Mouse (Mus musculus) frontal cortex, postnatal 25 days (tissue): ENCODE data around the gene Capzb.
A peak's percentile ranks its signal among the peaks of the same experiment; 100 is the strongest.

Source experiments
- DNase-seq, 2 experiments: peaks; one replicate each; pipeline ENCODE4 v3.0.0; 2022; ENCODE audit warnings: low spot score in 2 of 2

Capzb gene

DNA sequence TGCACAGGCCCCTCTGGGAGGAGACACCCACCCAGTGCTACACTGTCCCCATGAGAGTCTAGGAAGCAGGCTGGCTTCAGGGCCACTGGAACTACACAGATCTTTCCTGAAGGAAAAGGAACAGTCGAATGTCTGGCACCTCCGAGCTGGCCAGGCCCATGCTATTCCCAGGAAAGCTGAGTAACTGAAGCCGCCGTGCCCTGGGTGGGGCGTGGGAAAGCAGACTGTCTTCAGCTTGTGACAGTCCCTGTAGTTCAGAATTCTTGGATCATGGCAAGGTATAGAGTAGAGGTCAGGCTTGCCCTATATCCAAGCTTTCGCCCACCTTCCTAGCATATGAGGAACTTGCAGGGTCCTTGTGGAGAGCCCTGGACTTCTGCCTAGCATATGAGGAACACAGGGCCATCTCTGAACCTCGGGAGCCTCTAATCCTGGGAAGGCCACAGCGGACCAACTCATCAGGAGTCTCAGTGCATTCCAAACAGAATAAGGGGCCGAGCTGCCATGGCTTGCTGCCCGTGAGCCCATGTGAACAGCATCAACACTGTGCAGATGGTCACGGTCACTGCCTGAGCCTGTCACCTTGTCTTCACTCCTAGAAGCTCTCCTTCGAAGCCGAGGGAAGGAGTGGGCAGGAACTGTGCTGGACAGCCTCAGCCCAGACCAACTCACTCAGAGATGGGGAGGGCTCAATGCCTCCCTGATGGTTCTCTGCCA, 73.2 kb downstream of the Capzb start:
- no peak for DNase-seq

DNA sequence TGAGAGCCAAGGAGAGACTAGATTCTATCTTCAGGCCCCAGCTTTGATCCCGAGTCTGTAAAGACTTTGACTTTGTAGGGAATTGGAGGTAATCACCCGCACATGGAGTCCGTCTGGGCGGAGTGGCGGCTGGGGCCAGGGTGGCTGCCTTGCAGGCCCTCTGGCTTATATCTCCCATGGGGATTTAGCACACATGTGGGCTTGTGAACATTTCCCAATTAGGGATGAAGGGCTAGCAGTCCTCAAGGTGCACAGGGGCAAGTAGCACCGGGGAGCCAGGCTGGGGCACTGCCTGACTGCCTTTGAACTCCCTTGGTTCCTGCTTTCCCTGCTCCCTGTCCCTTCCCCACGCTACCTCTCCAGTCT, 73.8 kb downstream of the Capzb start:
- DNase-seq: no peak

DNA sequence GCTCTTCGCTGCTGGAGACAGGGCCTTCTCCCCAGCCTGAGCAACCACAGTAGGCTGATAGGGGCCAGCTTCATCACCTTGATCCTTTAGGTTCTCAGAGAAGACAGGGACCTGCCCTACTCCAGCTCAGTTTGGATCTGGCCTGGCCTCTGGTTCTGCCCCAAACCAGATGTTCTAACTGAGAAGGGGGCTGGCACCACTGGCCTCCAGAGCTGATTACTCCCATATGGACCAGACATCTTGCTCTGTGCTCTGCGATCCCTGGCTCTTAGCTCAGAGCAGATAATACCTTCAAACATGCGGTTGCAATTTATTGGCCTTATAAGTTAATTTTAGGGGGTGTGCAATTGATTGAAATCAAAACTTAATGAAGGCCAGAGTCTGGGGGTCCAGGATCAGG, 74.6 kb downstream of the Capzb start:
- DNase-seq: no peak

DNA sequence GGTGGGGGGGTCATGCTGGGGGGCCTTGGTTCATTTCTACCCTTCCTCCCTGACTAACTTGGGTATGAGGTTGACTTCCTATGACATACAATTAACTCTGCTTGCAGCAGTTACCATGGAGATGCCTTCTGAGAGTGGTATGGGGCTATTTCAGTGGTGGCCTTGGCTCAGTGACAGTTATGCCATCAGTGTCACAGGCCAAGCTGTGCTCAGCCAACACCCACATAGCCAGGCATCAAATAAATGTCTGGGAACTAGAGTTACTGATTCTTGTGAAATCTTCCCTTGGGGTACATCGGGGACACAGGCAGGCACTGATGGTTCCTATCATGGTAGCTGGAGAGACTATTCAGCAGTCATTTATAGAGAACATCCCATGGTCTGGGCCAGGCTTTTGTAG, 75.5 kb downstream of the Capzb start:
- DNase-seq: no peak

DNA sequence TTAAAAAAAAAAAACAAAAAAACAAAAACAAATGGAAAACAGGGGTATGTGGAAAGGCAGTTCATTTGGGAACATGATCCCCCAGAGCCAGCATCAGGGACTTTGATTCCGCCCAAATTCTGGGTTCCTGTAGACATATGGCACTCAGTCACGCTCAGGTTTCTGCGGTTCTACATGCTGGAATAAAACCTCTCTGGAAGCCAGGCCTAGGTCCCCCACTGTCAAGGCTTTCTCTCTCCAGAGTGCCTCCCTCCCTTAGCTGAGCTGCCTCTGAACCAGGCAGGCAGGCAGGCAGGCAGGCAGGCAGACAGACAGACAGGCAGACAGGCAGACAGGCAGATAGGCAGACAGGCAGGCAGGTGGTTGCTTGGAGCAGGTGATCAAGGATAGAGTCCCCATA, 77.5 kb downstream of the Capzb start:
- DNase-seq: no peak

DNA sequence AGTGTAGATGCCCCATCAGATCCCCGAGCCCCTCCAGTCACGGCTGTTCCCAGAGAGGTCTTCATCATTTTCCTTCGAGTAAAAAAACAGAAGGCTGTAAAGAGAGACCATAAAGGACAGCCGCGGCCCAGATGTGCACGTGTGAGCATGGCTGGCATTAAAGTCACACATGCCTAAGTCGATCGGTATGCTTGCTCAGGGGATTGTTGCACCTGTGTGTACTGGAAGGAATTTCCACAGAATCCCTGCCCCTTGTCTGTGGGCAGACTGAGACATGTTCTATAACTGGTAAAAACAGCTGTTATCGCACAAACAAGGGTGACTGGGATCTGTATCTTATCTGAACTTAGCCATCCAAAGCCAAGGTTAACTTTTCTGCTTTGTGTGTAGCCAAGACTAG, 78.9 kb downstream of the Capzb start:
- DNase-seq: no peak

DNA sequence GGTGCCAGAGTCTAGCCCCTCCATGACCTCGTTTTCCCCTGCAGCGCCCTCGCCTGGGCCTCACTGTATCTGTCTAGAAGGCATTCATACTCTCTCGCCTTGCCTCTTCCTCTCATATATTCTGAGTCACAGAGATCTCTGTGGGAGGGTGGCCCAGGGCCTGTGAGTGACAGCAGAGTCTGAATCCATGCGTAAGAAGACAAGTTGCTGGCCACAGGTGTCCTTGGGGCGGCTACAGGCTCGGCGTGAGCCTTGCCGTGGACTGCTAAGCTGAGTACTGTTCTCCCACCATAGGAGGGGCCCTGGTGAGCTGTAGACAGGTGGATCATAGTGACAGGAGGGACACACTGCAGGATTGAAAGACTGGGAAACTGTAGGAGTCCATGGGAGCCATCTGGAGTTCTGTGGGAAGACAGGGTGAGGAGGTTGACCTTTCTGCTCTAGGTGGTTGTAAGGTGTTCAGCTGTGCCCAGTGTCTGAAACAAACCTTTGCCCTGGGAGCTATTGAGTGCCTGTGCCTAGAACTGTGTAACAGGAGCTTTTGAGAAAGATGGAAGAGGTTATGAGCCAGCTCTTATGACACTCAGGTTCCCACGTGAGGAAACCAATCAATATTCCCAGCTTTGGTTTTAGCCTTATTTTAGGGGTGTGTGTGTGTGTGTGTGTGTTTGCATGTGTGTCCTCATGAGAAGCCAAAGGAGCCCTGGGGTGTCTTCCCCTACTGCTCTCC, 80.4 kb downstream of the Capzb start:
- DNase-seq: no peak

DNA sequence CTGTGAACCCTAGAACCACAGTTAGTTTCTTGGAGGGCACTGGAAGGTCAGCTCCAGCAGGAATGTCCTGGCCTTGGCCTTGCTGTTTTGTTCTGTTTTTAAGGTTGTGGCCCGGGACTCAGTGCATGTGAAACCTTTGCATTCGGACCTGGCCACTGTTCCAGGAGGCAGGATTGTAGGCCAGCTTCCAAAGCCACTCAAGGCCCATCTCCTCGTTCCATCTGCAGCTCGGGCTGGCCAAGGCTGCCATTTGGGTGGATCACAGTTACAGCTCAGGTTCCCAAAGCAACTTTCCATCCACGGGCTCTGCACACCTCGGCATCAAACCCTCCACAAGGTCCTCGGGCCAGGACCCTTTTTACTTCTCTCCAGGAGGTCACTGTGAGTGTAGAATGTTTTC, 81.9 kb downstream of the Capzb start:
- no peak for DNase-seq

DNA sequence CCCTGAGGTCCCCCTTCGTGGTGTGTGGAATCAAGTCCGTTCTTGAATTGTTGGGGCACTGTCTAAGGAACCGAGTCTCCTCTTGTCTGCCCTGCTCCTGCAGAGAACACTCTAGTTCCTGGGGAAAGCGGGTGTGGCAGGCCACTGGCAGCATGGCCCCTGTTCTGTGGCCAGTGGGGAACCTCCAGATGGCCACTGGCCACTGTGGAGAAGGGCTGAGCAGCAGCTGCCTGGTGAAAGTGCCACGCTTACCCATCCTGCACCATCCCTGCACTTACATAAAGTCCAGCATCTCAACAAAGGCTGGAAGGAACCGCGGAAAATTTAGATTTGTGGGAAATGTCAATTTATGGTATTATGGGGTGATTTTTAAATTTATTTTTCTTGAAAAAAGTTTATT, 83.7 kb downstream of the Capzb start:
- DNase-seq: no peak

DNA sequence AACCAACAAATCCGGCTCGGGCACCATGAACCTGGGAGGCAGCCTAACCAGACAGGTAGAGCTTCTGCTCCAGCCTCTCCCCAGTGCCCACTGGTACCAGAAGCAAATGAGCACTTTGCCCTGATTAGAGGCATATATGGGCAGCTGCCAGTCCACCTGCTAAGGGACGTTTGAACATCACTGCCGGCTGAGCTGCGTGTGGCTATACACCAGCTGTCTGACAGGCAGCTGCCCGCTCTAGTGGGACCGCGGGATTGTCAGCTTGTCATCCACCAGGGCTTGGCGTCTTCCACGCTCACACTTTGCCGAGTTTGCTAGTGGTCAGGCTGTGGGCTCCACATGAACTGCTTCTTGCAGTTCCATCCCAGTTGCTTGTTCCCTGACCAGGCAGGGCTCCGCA, 87.8 kb downstream of the Capzb start:
- DNase-seq: no peak

DNA sequence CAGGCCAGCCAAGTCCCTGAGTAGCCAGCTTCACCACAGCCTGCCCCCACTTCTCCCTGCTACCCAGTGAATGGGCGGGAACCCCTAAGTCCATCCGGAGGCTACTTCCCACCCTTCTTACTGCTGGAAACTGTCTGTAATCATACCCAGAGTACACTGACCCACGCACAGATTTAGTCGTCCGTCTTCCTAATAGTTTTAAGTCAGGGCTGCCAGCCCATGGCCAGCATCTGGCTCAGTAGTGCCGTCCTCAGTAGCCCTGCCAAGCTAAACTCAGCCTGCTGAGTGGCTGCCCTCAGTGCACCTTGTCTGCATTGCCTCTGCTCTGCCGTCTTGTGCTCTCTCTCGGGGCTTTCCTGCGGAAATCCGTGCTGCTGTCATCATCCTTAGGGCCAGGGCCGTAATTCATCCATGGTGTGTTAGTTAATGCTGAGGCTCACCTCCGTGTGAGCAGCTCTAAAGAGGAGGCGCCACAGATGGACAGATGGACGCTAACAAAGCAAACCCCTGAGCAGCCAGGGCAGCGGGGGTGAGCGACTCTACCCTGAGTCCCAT, 89.2 kb downstream of the Capzb start:
- no peak for DNase-seq

DNA sequence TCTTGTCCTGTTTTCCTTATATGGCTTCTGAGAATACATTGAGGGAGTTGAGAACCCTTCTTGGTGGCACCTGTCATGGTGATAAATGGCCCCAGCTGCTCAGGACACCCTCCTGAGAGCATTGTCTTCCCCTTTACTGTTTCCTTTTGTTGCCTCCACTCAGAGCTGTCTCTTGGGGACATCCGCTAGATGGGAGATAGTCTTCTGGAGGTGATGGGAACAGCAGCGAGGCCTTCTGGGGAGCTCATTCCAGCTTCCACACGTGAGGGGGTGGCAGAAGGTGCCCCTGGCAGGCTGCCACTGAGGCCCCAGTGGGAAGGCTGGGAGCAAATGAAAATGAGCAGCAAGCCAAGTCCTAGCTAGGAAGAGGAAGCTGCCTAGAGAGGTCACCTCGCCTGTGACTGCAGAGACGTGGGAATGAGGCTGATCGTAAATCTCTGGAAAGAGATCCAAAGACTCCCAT, 90.3 kb downstream of the Capzb start:
- DNase-seq: no peak

DNA sequence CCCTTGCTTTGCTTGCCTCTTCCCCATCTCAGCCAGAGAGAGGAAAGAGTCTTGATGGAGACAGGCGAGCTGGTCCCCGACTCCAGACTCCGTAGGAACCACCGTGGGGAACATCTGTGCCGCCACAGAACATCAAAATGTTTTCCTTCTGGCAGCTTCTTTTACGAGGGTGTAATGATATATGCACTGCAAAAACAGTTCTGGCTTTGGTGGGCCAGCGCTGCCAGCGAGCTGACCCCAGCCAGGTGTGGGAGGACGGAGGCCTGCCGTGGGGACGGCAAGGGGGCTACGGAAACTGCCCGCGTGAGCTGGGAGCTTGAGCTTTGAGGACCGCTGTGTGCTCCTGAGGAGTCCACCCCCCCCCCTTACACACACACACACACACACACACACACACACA, 92.2 kb downstream of the Capzb start:
- no peak for DNase-seq

DNA sequence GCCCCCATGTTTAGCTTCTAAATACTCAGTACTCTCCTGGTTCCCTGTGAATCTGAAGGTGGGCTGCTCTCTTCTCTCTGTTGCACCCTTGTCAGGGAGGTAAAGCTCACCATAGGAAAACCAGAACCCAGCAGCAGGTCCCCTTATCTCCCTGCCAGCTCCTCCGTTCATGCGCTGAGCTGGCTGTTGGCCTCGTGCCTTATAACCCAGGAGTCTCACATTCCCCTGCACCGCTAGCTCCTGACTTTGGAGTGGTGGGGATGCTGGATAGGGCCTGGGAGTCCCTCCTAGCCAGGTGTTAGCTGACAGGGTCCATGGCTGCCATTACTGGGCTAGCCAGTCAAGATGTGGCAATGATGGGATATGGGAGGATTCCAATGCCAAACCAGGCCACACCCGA, 93.5 kb downstream of the Capzb start:
- DNase-seq: no peak

DNA sequence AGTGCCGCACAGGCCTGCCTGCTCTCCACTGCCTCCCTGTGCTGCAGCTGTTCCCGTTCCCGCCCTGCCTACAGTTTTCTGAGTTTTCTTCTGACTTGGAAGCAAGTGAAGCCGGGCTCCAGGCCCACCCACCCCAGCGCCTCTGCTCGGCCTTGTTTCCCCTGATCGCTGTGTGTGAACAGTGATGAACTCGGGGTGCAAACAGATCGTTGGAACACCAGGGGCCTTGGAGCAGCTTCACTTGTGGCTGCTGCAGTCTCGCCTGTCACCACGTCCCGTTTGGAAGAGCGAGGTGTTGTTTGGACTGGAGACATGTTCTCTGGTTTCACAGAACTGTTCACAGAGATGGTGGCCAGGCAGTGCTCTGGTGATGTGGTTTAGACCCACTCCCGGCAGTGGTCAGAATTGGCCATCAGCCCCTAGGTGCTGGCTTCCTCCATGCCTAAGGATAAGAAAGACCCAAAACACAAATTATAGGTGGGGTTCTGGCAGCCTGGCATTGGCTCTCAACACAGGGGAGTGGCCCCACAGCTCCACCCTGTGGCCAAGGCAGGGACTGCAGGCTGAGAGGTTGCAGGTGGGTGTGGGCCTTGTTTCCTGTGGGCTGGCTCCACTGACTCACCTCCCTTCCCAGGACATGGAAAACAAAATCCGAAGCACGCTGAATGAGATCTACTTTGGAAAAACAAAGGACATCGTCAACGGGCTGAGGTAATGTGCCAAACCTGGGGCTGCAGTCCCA, 94.6 kb downstream of the Capzb start:
- DNase-seq: peak; percentile 86 to 88

DNA sequence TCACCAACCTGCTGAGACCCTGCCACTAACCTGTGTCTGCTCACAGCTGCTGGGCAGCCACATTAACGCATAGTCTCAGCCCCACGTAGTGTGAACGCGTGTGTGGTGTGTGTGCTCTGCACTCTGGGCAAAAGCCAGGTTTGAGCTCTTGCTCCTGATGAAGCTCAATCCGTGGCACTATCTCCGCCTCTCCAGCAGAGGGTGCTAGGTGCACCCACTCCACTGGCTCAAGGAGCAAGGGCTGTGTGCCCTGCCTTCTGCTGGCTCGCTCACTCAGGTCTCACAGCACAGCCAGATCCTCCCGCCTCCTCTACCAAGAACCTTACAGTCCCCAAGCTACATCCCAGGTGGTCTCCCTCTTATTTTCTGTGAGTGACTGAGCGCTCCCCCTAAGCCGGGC, 96.3 kb downstream of the Capzb start:
- peak in 1 of 2 experiments; percentile 46 for DNase-seq

DNA sequence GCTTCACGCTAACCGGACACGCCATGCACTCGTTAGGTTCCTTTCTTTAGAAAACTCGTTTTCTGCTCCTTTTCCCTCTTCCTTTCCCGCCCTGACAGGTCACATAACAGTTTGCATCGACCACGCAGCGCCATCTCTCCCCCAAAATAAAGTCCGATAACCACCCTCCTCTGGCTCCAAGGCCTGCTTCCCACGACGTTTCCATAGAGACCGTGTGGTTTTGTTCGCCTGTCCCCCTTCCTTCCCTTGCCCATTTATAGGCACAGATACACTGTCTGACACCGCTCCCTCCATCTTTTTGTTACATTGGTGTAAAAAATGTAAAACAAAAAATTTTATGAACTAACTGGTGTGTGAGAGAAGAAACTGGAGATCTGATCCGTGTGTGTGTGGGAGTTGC, 98.4 kb downstream of the Capzb start:
- DNase-seq: no peak

DNA sequence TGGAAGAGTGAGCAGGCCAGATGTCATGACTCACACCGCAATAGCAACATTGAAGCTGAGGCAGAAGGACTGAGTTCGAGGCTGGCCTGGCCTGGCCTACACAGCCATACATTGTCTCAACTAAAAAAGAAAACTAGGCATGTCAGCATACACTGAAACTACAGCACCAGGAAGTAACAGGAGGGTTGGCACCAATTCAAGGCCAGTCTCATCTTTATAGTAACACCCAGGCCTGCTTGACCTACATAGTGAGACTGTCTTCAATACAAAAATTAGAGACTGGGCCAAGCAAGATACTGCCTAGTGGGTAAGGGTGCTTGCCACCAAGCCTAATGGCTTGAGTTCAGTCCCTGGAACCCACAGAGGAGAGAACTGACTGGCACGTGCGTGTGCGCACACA, 99.3 kb downstream of the Capzb start:
- DNase-seq: no peak

DNA sequence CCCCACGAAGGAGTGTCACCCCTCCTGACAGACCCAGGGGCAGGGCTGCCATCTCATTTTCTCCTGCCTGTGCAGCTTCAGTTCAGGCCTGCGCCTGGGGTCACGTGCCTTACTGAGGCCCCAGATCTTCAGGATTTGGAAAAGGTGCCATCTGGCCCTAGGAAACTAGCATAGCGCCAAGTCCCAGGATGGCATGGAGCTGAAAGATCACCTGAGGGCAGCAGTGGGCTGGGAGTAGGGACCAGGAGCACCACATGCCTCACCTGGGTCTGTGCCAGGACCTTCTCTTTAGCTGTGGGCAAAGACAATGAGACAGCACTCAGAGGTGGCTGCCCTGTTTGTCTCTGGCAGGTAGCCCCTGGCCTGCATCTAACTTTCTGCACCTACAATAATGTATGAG, 104.9 kb downstream of the Capzb start:
- DNase-seq: no peak

DNA sequence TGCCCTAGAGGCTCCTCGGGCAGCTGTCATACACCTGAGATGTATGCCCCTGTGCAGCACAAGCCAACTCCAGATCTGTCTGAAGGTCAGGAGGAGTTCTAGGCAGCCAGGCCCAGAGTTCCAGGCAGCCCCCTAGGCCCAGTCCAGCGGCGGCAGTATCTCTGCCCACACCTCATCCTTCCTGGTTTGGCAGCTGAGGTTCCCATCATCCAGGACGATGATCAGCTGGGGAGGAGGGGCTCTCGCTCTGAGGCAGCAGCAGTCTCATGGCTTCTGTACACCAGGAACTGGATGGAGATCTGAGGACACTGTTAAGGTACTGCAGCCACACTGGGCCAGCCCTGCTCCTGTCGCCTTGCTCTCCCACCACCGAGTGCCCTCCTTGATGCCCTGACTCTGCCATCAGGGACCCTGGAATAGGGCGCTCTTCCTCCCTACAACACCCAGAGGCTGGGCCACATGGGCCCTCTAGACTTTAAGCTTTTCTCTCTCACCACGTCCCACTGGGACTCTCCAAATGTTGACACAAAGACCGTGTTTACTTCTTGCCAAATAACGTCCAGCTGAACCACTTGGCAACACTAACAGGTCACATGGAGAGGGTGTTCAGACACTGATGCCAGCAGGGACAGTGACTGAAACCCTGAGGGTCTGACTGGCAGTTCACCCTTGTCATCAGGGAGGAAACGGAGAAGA, 106.1 kb downstream of the Capzb start:
- no peak for DNase-seq

DNA sequence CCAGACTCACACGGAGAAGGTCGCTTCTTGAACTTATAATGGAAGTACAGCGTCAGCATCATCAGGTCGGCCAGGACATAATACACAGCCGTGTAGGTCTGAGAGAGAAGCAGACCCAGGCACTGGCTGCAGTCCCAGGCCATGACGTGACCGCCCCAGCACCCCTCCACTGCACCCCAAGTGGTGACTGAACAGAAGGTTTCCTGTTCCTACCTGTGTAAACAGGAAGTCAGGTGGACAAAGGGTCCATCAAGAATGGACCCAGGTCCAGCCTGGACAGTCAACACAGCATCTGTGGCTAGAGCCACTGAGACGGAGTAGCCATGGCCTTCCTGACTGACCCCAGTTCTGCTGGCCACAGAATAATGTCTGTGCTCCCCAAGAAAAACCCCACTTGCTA, 109.1 kb downstream of the Capzb start:
- DNase-seq: no peak

DNA sequence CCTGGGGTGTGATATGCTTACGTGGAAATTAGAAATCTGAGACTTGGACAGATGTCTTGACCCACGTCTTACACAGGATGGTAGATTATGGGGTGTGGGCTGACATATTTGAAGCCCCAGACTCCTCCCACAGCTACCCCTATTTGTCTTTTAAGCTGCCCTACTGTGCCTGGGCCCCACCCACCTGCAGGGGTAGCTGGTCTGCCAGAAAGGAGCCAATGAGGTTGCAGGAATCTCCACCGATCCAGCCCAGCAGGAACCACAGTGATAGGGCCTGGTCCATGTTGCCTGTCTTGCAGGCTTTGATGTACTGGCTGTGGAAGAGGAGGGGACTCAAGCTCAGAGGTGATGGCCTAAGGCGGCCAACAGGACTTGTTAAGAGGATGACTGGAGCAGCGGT, 109.5 kb downstream of the Capzb start:
- no peak for DNase-seq
